Mouse (Mus musculus) cortical plate, adult 2 months (tissue): Measurements from ENCODE around the gene Gigyf1.

Source experiments
- CTCF ChIP-seq: fragments of 200-500 bp; IDR thresholded peaks from 2 replicates; pipeline ENCODE4 v1.5.1; 2011; ENCODE audit warnings: mild to moderate bottlenecking, control low read depth, low read length; ENCODE audit not compliant: insufficient read depth; ENCODE audit errors: extremely low read depth
- POLR2A ChIP-seq: fragments of 200-500 bp; IDR thresholded peaks from 2 replicates; pipeline ENCODE4 v1.6.1; 2011; ENCODE audit warnings: mild to moderate bottlenecking, low read length, control low read depth; ENCODE audit not compliant: insufficient read depth; ENCODE audit errors: extremely low read depth

GRCm38 (mm10) chr5:137553000-137553399 lies 34.7 kb downstream of the Gigyf1 start:
- no peak for TF ChIP-seq POLR2A
- no peak for TF ChIP-seq CTCF
